In the genomic region with DNA sequence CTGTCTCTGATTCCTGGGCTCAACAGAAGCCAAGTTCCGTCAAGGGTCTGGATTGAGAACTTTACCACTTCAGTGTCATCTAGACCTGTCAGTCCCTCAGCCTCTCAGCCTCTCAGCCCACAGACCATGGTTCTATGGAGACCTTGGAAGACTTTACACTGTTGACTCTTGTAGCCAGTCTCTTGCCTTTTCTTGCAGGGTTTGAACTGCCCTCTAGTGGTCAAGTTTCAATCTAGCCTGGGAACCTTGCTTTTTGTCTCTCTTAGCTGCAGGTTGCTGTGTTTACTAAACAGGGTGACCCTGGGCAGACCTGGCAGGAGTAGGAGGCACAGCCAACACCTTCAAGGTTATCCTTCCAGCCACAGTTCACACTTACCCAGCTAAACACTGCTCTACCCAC, we compare ENCODE assay signal across 9 mouse cellular contexts.
DNase-seq lines count a peak whose midpoint lies in the region; ATAC-seq and TF ChIP-seq lines count a peak whose summit lies in the region.
"Had no signal": no experiment of that assay in that cellular context is flagged by ENCODE, and none has a peak within 500 bp of the region (broad histone marks: within the 10 kb centered on the region; RNA-seq: fewer than 3 reads in every experiment).

No protein-coding gene starts in this region.

- ATAC-seq in kidney, embryonic 14.5 days (ENCODE audit: low FRiP score, low TSS enrichment) = no peak

- no peaks in the 10 kb centered on the region for H3K4me1 ChIP-seq in kidney, embryonic 14.5 days (ENCODE audit: control insufficient read depth, insufficient read depth, low read length)
- no peaks in the 10 kb centered on the region for H3K4me1 ChIP-seq in ES-Bruce4 (ENCODE audit: control insufficient read depth, insufficient read depth, low read length)
- H3K4me1 ChIP-seq: embryonic facial prominence, embryonic 12.5 days; neural tube, embryonic 13.5 days had no signal

- no peak for TF ChIP-seq POLR2A in ES-Bruce4 (IDR thresholded peaks at IDR 0.05; ENCODE audit: insufficient read depth, low read length)

- 39% methylated on average over 1 of the region's 1 CpGs for WGBS in kidney, embryonic 14.5 days

- peak; percentile 8 for TF ChIP-seq CTCF in ES-Bruce4 (IDR thresholded peaks at IDR 0.05; ENCODE audit: low read depth, low read length)

- no peak overlapping the region for H3K4me3 ChIP-seq in kidney, embryonic 14.5 days (ENCODE audit: low read length)
- no peak overlapping the region for H3K4me3 ChIP-seq in ES-Bruce4 (ENCODE audit: low read depth, low read length)
- H3K4me3 ChIP-seq: embryonic facial prominence, embryonic 12.5 days; neural tube, embryonic 13.5 days had no signal

- no peak overlapping the region for H3K27ac ChIP-seq in kidney, embryonic 14.5 days (ENCODE audit: low read depth, low read length)
- H3K27ac ChIP-seq in ES-Bruce4 (ENCODE audit: insufficient read depth, low read length) = no peak overlapping the region
- H3K27ac ChIP-seq: embryonic facial prominence, embryonic 12.5 days; neural tube, embryonic 13.5 days had no signal

- H3K9me3 ChIP-seq in kidney, embryonic 14.5 days (ENCODE audit: control insufficient read depth, low read length) = no peaks in the 10 kb centered on the region
- H3K9me3 ChIP-seq in ES-Bruce4 (replicated peaks; ENCODE audit: control insufficient read depth, insufficient read depth, low read length, poor library complexity, severe bottlenecking) = no peaks in the 10 kb centered on the region
- H3K9me3 ChIP-seq: embryonic facial prominence, embryonic 12.5 days; neural tube, embryonic 13.5 days had no signal

- H3K4me2 ChIP-seq in kidney, embryonic 14.5 days (replicated peaks; ENCODE audit: low read depth, low read length) = no peak overlapping the region
- H3K4me2 ChIP-seq: embryonic facial prominence, embryonic 12.5 days; neural tube, embryonic 13.5 days had no signal

- no peaks in the 10 kb centered on the region for H3K36me3 ChIP-seq in kidney, embryonic 14.5 days (ENCODE audit: control insufficient read depth, insufficient read depth, low read length)
- no peaks in the 10 kb centered on the region for H3K36me3 ChIP-seq in ES-Bruce4 (ENCODE audit: control insufficient read depth, insufficient read depth, low read length, poor library complexity, severe bottlenecking)
- H3K36me3 ChIP-seq: embryonic facial prominence, embryonic 12.5 days; neural tube, embryonic 13.5 days had no signal

- TF ChIP-seq EP300 in ES-Bruce4 (IDR thresholded peaks at IDR 0.05; ENCODE audit: insufficient read depth, low read depth, low read length) = no peak

- peak; percentile 54 for DNase-seq in kidney, adult 9 months
- DNase-seq in R1 (ENCODE audit: low read depth, low spot score) = peak; percentile 64
- DNase-seq in kidney, postnatal 14 days = peak; percentile 37
- no peak for DNase-seq in thymus, postnatal 14 days
- DNase-seq in ovary, postnatal 14 days (ENCODE audit: low spot score) = no peak

- no peaks in the 10 kb centered on the region for H3K27me3 ChIP-seq in kidney, embryonic 14.5 days (ENCODE audit: control insufficient read depth, insufficient read depth, low read length)
- H3K27me3 ChIP-seq in ES-Bruce4 (ENCODE audit: control insufficient read depth, insufficient read depth, low read length, poor library complexity, severe bottlenecking) = no peaks in the 10 kb centered on the region
- H3K27me3 ChIP-seq: embryonic facial prominence, embryonic 12.5 days; neural tube, embryonic 13.5 days had no signal

- no peak overlapping the region for H3K9ac ChIP-seq in kidney, embryonic 14.5 days (ENCODE audit: low read depth, low read length)
- no peak overlapping the region for H3K9ac ChIP-seq in ES-Bruce4 (ENCODE audit: low read depth, poor library complexity, severe bottlenecking)
- H3K9ac ChIP-seq: embryonic facial prominence, embryonic 12.5 days; neural tube, embryonic 13.5 days had no signal

Comparison
In these comparisons a context has a peak if more than half of its experiments do, and no peak if none do; other contexts are left out.
1. DNase-seq: peak in kidney, adult 9 months (single experiment), R1 (single experiment) and kidney, postnatal 14 days (single experiment); none in thymus, postnatal 14 days (single experiment) and ovary, postnatal 14 days (single experiment).